Mouse (Mus musculus) spleen, adult 12 weeks (tissue): ENCODE measurements around the gene Slco6c1.

ENCODE experiments used
- DNase-seq: peaks from one replicate; pipeline ENCODE4 v3.0.0; 2022; ENCODE audit warnings: low spot score

The Slco6c1 gene

GRCm38 (mm10) chr1:97128201-97128600 lies at the start of gene Slco6c1:
Gene Slco6c1 (minus strand): TSS chr1:97128301.
- DNase-seq: no peak

GRCm38 (mm10) chr1:97038982-97039381 lies 89.1 kb downstream of the Slco6c1 start:
- DNase-seq: no peak

- no peak for DNase-seq
These were observed 89.6 kb downstream of the Slco6c1 start for GRCm38 (mm10) chr1:97038548-97038947.

- no peak for DNase-seq
These were observed 90.1 kb downstream of the Slco6c1 start for GRCm38 (mm10) chr1:97037955-97038354.

- no peak for DNase-seq
These were observed 106.7 kb downstream of the Slco6c1 start for GRCm38 (mm10) chr1:97021388-97021787.

- no peak for DNase-seq
These were observed 108.7 kb downstream of the Slco6c1 start for GRCm38 (mm10) chr1:97019404-97019803.

- no peak for DNase-seq
These were observed 109.1 kb downstream of the Slco6c1 start for GRCm38 (mm10) chr1:97018978-97019377.
